Mouse (Mus musculus): ENCODE measurements around the gene Tuba1a.

DNA sequence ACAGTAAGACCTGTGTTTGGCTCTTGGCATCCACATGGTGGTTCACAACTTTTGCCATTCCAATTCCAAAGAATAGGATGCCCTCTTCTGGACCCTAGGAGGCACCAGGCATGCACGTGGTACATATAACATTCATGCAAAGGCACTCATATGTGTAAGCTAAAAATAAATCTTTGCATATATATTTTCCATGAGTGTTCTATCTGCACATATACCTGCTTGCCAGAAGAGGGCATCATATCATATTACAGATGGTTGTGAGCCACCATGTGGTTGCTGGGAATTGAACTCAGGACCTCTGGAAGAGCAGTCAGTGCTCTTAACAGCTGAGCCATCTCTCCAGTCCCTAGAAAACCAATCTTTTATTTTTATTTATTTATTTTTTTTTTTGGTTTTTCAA lies 52.0 kb downstream of the Tuba1a start:
- TF ChIP-seq CTCF (IDR thresholded peaks at IDR 0.05) (no peak), EP300 (IDR thresholded peaks at IDR 0.05) (no peak)

All from lung, postnatal 0 days (tissue).